Mouse (Mus musculus) activated CD4-positive, CD25-positive, alpha-beta regulatory T cell (primary cell): ENCODE data around the gene 4930550C14Rik. TPM values are rescaled to one million over a fixed set of nuclear protein-coding genes. Genes with fewer than 3 reads are reported as not detected.

Experiments
- polyA plus RNA-seq, 2 experiments: library from polyadenylated mRNA; unstranded; fragments of 100-300 nt; shearing (Covaris generic); gene quantifications; one replicate each; pipeline ENCODE4 v1.2.1; 2017

4930550C14Rik gene
- polyA plus RNA-seq, result under 1 TPM; 0.21 to 0.60 TPM

GRCm38 (mm10) chr9:53402291-53402711 lies at the start of gene 4930550C14Rik:
Gene 4930550C14Rik, plus strand, starts transcription at chr9:53402325.

GRCm38 (mm10) chr9:53383951-53384866 lies 17.9 kb upstream of the 4930550C14Rik start, which contains the start of gene Kdelc2:
Gene Kdelc2, plus strand, starts transcription at chr9:53384025.

Other genes with a start within 250 kb of the 4930550C14Rik start
- gene Ddx10, start 154.3 kb upstream of the 4930550C14Rik start, polyA plus RNA-seq, result 10 to 100 TPM; 43.9 to 55.7 TPM
- gene Exph5, start 100.7 kb upstream of the 4930550C14Rik start, polyA plus RNA-seq, result under 1 TPM; 0.08 to 0.39 TPM
- gene Kdelc2, start 18.3 kb upstream of the 4930550C14Rik start, polyA plus RNA-seq, result 1 to 10 TPM; 2.9 to 4.7 TPM
- gene Atm, start 134.4 kb downstream of the 4930550C14Rik start, polyA plus RNA-seq, result 10 to 100 TPM; 17.7 to 23.7 TPM
- gene Npat, start 134.7 kb downstream of the 4930550C14Rik start, polyA plus RNA-seq, result 10 to 100 TPM; 16.9 to 17.0 TPM
- gene Acat1, start 208.1 kb downstream of the 4930550C14Rik start, polyA plus RNA-seq, result 10 to 100 TPM; 60.3 to 69.4 TPM